Mouse (Mus musculus) liver, postnatal 0 days (tissue): ENCODE measurements around the gene Gabbr2. TPM values are rescaled to one million over a fixed set of nuclear protein-coding genes. Genes with fewer than 3 reads are reported as not detected.

Experiments
- ATAC-seq: fragments of 200-750 bp; cut with Nextera tagmentation; 2 replicates; pipeline ENCODE4 v1.8.0; 2017; ENCODE audit warnings: mild to moderate bottlenecking, moderate library complexity
- DNase-seq: peaks from one replicate; pipeline ENCODE4 v3.0.0-alpha.2; 2016
- H3K27ac ChIP-seq: fragments of 300-500 bp; sonication (generic); 2 replicates; pipeline ENCODE4 v1.5.1; 2014; ENCODE audit warnings: antibody characterized with exemption, moderate library complexity, mild to moderate bottlenecking, low read depth
- H3K27me3 ChIP-seq: fragments of 300-500 bp; sonication (generic); 2 replicates; pipeline ENCODE4 v1.6.1; 2014; ENCODE audit warnings: low read length, control low read depth, mixed read lengths; ENCODE audit not compliant: insufficient read depth
- H3K36me3 ChIP-seq: fragments of 300-500 bp; sonication (generic); replicated peaks from 2 replicates; pipeline ENCODE4 v1.6.1; 2014; ENCODE audit warnings: mild to moderate bottlenecking, control low read depth, low read length, moderate library complexity, mixed read lengths; ENCODE audit not compliant: insufficient read depth
- H3K4me1 ChIP-seq: fragments of 300-500 bp; sonication (generic); 2 replicates; pipeline ENCODE4 v1.6.1; 2014; ENCODE audit warnings: antibody characterized with exemption, mild to moderate bottlenecking, control low read depth; ENCODE audit not compliant: insufficient read depth
- H3K4me2 ChIP-seq: fragments of 300-500 bp; sonication (generic); 2 replicates; pipeline ENCODE4 v1.6.1; 2014; ENCODE audit warnings: low read depth, mild to moderate bottlenecking, low read length, moderate library complexity, mixed read lengths
- H3K4me3 ChIP-seq: fragments of 300-500 bp; sonication (generic); 2 replicates; pipeline ENCODE4 v1.5.1; 2014; ENCODE audit warnings: low read depth, low read length
- H3K9ac ChIP-seq: fragments of 300-500 bp; sonication (generic); replicated peaks from 2 replicates; pipeline ENCODE4 v1.6.1; 2014; ENCODE audit warnings: mild to moderate bottlenecking, moderate library complexity
- H3K9me3 ChIP-seq: fragments of 300-500 bp; sonication (generic); 2 replicates; pipeline ENCODE4 v1.6.1; 2016; ENCODE audit warnings: mild to moderate bottlenecking, control low read depth, low read length, mixed read lengths
- CTCF ChIP-seq: sonication (generic); IDR thresholded peaks from 2 replicates; pipeline ENCODE4 v1.5.1; 2016; ENCODE audit warnings: antibody characterized with exemption, low read depth
- EP300 ChIP-seq: IDR thresholded peaks from 2 replicates; pipeline ENCODE4 v1.6.1; 2016; ENCODE audit warnings: antibody characterized with exemption, low read depth, mild to moderate bottlenecking
- WGBS: fragments of 180-500 bp; shearing (Covaris S2); extraction: QIAGEN DNeasy Blood & Tissue Kit; methylation state at CpG from one replicate; pipeline ENCODE4 v1.1.7; 2014; ENCODE audit not compliant: insufficient replicate concordance; 5-methylcytosine and 5-hydroxymethylcytosine counted together
- polyA plus RNA-seq: library from polyadenylated mRNA; unstranded; fragments of >200 nt; fragmentation: Nextera tagmentation; extraction: Ambion mirVana; gene quantifications from 2 replicates; pipeline ENCODE4 v1.2.1, GENCODE M21; 2015

Gabbr2 gene
- polyA plus RNA-seq, 1 experiment from 2014 or later: 0.20 TPM

- DNase-seq: no peak
- 56% methylated on average over 5 of the region's 5 CpGs for WGBS
- Histone ChIP-seq H3K27ac (no peak overlapping the region), H3K9ac (no peak overlapping the region), H3K4me2 (no peak overlapping the region), H3K4me1 (no peaks in the 10 kb centered on the region; the same call in 1 of the 2 replicates), H3K27me3 (no peaks in the 10 kb centered on the region; the same call in 1 of the 2 replicates), H3K36me3 (no peaks in the 10 kb centered on the region), H3K9me3 (no peaks in the 10 kb centered on the region), H3K4me3 (no peak overlapping the region)
- ATAC-seq: no peak
- TF ChIP-seq EP300 (no peak), CTCF (no peak)
Observed at GRCm38 (mm10) chr4:46982912-46983311, 8.8 kb downstream of the Gabbr2 start.

GRCm38 (mm10) chr4:46982094-46982493 is 9.6 kb downstream of the Gabbr2 start:
- ATAC-seq: no peak
- Histone ChIP-seq H3K4me3 (no peak overlapping the region), H3K9ac (no peak overlapping the region), H3K4me1 (no peaks in the 10 kb centered on the region; the same call in 1 of the 2 replicates), H3K9me3 (no peaks in the 10 kb centered on the region), H3K4me2 (no peak overlapping the region), H3K27me3 (no peaks in the 10 kb centered on the region), H3K36me3 (no peaks in the 10 kb centered on the region), H3K27ac (no peak overlapping the region)
- WGBS: 77% methylated on average over 4 of the region's 4 CpGs
- no peak for DNase-seq
- TF ChIP-seq CTCF (no peak), EP300 (no peak)

- 75% methylated on average over 6 of the region's 6 CpGs for WGBS
- DNase-seq (no peak), ATAC-seq (no peak)
- TF ChIP-seq CTCF (peak; percentile 31), EP300 (no peak)
- Histone ChIP-seq H3K27ac (no peak overlapping the region), H3K4me2 (no peak overlapping the region), H3K4me3 (no peak overlapping the region), H3K4me1 (no peaks in the 10 kb centered on the region), H3K36me3 (no peaks in the 10 kb centered on the region), H3K9me3 (no peaks in the 10 kb centered on the region), H3K9ac (no peak overlapping the region), H3K27me3 (no peaks in the 10 kb centered on the region)
Observed at GRCm38 (mm10) chr4:46978371-46978770, 13.3 kb downstream of the Gabbr2 start.

- no peak for ATAC-seq
- Histone ChIP-seq H3K4me2 (no peak overlapping the region), H3K27ac (no peak overlapping the region), H3K4me3 (no peak overlapping the region), H3K4me1 (no peaks in the 10 kb centered on the region), H3K9ac (no peak overlapping the region), H3K27me3 (no peaks in the 10 kb centered on the region), H3K9me3 (no peaks in the 10 kb centered on the region), H3K36me3 (no peaks in the 10 kb centered on the region)
- WGBS: 79% methylated on average over 7 of the region's 7 CpGs
- no peak for DNase-seq
- TF ChIP-seq CTCF: no peak
- no peak for TF ChIP-seq EP300
Observed at GRCm38 (mm10) chr4:46977161-46977560, 14.5 kb downstream of the Gabbr2 start.

- Histone ChIP-seq H3K4me1 (no peaks in the 10 kb centered on the region), H3K27me3 (no peaks in the 10 kb centered on the region), H3K27ac (no peak overlapping the region), H3K4me2 (no peak overlapping the region), H3K36me3 (no peaks in the 10 kb centered on the region), H3K9me3 (no peaks in the 10 kb centered on the region), H3K4me3 (no peak overlapping the region), H3K9ac (no peak overlapping the region)
- ATAC-seq: no peak
- WGBS: 66% methylated on average over 11 of the region's 11 CpGs
- DNase-seq: no peak
- TF ChIP-seq EP300 (no peak), CTCF (no peak)
Observed at GRCm38 (mm10) chr4:46976671-46977071, 15.0 kb downstream of the Gabbr2 start.

- no peak overlapping the region for H3K4me2 ChIP-seq
- no peak for DNase-seq
- no peaks in the 10 kb centered on the region for H3K27me3 ChIP-seq
- H3K27ac ChIP-seq: no peak overlapping the region
- 66% methylated on average over 10 of the region's 10 CpGs for whole genome bisulfite sequencing
- no peak overlapping the region for H3K9ac ChIP-seq
- H3K4me3 ChIP-seq: no peak overlapping the region
- no peaks in the 10 kb centered on the region for H3K36me3 ChIP-seq
- ATAC-seq: no peak
- H3K9me3 ChIP-seq: no peaks in the 10 kb centered on the region
- no peak for TF ChIP-seq CTCF
- no peak for TF ChIP-seq EP300
- no peaks in the 10 kb centered on the region for H3K4me1 ChIP-seq
Observed at GRCm38 (mm10) chr4:46973322-46973721, 18.4 kb downstream of the Gabbr2 start.

GRCm38 (mm10) chr4:46967981-46968380 is 23.7 kb downstream of the Gabbr2 start:
- ATAC-seq (no peak), DNase-seq (no peak)
- H3K27me3 ChIP-seq: no peaks in the 10 kb centered on the region
- 70% methylated on average over 10 of the region's 10 CpGs for WGBS
- H3K4me1 ChIP-seq: no peaks in the 10 kb centered on the region
- TF ChIP-seq CTCF: no peak
- TF ChIP-seq EP300: no peak
- no peak overlapping the region for H3K4me2 ChIP-seq
- no peak overlapping the region for H3K27ac ChIP-seq
- no peak overlapping the region for H3K4me3 ChIP-seq
- H3K9me3 ChIP-seq: no peaks in the 10 kb centered on the region
- H3K36me3 ChIP-seq: no peaks in the 10 kb centered on the region
- no peak overlapping the region for H3K9ac ChIP-seq
